Mouse (Mus musculus): ENCODE data around the gene Med24. TPM values are rescaled to one million over a fixed set of nuclear protein-coding genes. Genes with fewer than 3 reads are reported as not detected.
A peak's percentile ranks its signal among the peaks of the same experiment; 100 is the strongest.

Med24 gene
- polyA plus RNA-seq, 1 experiment, result 45.3 TPM

DNA sequence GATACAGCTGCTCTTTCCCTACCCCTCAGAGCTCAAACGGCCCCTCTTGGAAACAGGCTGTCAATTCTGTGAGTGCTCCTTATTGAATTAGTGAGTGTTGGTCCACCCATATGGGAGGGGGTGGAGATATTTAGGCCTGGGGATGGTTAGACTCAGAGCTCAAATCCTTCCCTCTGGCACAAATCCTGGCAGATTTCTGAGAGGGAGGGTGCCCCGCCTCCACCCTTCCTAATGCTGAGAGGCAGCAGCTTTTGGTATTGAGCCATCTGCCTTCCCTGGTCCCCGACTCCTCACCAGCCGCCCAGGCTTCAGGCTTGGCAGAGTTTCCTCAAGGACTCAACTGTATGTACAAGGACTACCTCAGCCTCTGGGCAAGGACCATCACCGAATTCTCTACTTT is 1.9 kb upstream of the Med24 start:
- Histone ChIP-seq H3K27ac (ENCODE audit: insufficient read depth, low read depth, low read length) (0 out of 2 replicates have a peak overlapping the region, but pooled peaks have one; percentile 22), H3K36me3 (ENCODE audit: control insufficient read depth, insufficient read depth, low read length) (no peaks in the 10 kb centered on the region), H3K4me3 (ENCODE audit: insufficient read depth, low read depth, low read length) (no peak overlapping the region), H3K4me1 (ENCODE audit: control insufficient read depth, insufficient read depth, low read length) (peaks cover 7% of the 10 kb centered on the region), H3K27me3 (replicated peaks; ENCODE audit: control insufficient read depth, insufficient read depth, low read length) (no peaks in the 10 kb centered on the region)
- WGBS, result 60% methylated on average over 5 of the region's 5 CpGs
- no peak for TF ChIP-seq POLR2A (IDR thresholded peaks at IDR 0.05; ENCODE audit: low read depth, low read length)
- TF ChIP-seq CTCF (conservative IDR thresholded peaks at IDR 0.05; ENCODE audit: insufficient read depth, insufficient read length, low read depth, low read length), result no peak
- peak; percentile 33 for DNase-seq

DNA sequence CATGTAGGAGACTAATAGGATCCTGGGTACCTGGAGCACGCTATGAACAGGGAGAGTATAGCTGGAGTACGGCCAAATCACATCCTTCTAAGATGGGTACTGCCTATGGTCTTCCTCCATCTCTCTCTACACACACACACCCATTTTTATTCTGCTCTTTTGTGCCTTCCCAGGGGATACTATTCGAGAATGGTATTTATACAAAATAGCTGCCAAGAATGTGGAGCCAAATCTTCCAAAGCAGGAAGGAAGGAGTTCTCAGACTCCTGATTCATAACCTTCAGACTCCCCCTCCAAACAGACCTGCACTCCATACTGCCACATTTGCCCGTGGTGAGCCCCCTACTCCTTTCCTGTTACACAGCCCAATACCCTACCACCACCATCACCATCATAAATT is 1.5 kb upstream of the Med24 start:
- Histone ChIP-seq H3K27ac (ENCODE audit: insufficient read depth, low read depth, low read length) (0 out of 2 replicates have a peak overlapping the region, but pooled peaks have one; percentile 22), H3K4me1 (ENCODE audit: control insufficient read depth, insufficient read depth, low read length) (peaks cover 10% of the 10 kb centered on the region), H3K36me3 (ENCODE audit: control insufficient read depth, insufficient read depth, low read length) (no peaks in the 10 kb centered on the region), H3K4me3 (ENCODE audit: insufficient read depth, low read depth, low read length) (no peak overlapping the region), H3K27me3 (replicated peaks; ENCODE audit: control insufficient read depth, insufficient read depth, low read length) (no peaks in the 10 kb centered on the region)
- TF ChIP-seq CTCF (conservative IDR thresholded peaks at IDR 0.05; ENCODE audit: insufficient read depth, insufficient read length, low read depth, low read length) (no peak), POLR2A (IDR thresholded peaks at IDR 0.05; ENCODE audit: low read depth, low read length) (no peak)
- 60% methylated on average over 4 of the region's 4 CpGs for WGBS
- peak; percentile 33 for DNase-seq

DNA sequence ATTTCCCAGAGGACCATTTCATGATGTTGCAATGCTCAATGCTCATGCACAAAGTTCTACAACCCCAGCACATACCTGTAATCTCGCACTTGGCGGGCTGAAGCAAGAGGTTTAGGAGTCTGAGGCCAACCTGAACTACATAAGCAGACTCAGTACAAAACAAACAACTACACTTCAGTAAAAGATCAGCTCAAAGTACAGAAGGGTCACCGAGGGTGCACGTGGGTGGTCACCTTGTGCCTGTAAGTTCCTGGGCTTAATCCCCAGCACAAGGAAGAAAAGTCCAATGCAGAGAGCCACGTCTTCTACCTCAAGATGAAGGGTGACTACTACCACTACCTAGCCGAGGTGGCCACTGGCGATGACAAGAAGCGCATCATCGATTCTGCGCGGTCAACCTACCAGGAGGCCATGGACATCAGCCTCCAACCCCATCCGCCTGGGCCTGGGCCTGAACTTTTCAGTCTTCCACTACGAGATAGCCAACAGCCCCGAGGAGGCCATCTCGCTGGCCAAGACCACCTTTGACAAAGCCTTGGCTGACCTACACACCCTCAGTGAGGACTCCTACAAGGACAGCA is 3.2 kb downstream of the Med24 start:
- Histone ChIP-seq H3K27me3 (replicated peaks; ENCODE audit: control insufficient read depth, insufficient read depth, low read length) (no peaks in the 10 kb centered on the region), H3K4me1 (ENCODE audit: control insufficient read depth, insufficient read depth, low read length) (peaks cover 19% of the 10 kb centered on the region), H3K36me3 (ENCODE audit: control insufficient read depth, insufficient read depth, low read length) (no peaks in the 10 kb centered on the region), H3K4me3 (ENCODE audit: insufficient read depth, low read depth, low read length) (no peak overlapping the region), H3K27ac (ENCODE audit: insufficient read depth, low read depth, low read length) (no peak overlapping the region; the same call in 1 of the 2 replicates)
- DNase-seq, result peak; percentile 30
- no peak for TF ChIP-seq CTCF (conservative IDR thresholded peaks at IDR 0.05; ENCODE audit: insufficient read depth, insufficient read length, low read depth, low read length)
- no peak for TF ChIP-seq POLR2A (IDR thresholded peaks at IDR 0.05; ENCODE audit: low read depth, low read length)
- WGBS, result 85% methylated on average over 15 of the region's 15 CpGs

GRCm38 (mm10) chr11:98723098-98723497 is 6.1 kb downstream of the Med24 start:
- H3K27ac ChIP-seq (ENCODE audit: insufficient read depth, low read depth, low read length), result no peak overlapping the region
- H3K4me3 ChIP-seq (ENCODE audit: insufficient read depth, low read depth, low read length), result no peak overlapping the region
- peaks cover 12% of the 10 kb centered on the region for H3K4me1 ChIP-seq (ENCODE audit: control insufficient read depth, insufficient read depth, low read length)
- H3K27me3 ChIP-seq (replicated peaks; ENCODE audit: control insufficient read depth, insufficient read depth, low read length), result no peaks in the 10 kb centered on the region
- TF ChIP-seq CTCF (conservative IDR thresholded peaks at IDR 0.05; ENCODE audit: insufficient read depth, insufficient read length, low read depth, low read length) (no peak), POLR2A (IDR thresholded peaks at IDR 0.05; ENCODE audit: low read depth, low read length) (no peak)
- no peaks in the 10 kb centered on the region for H3K36me3 ChIP-seq (ENCODE audit: control insufficient read depth, insufficient read depth, low read length)
- DNase-seq, result peak; percentile 40
- 59% methylated on average over 7 of the region's 7 CpGs for WGBS

GRCm38 (mm10) chr11:98721458-98722226 is 7.6 kb downstream of the Med24 start:
- Histone ChIP-seq H3K36me3 (ENCODE audit: control insufficient read depth, insufficient read depth, low read length) (no peaks in the 10 kb centered on the region), H3K27me3 (replicated peaks; ENCODE audit: control insufficient read depth, insufficient read depth, low read length) (no peaks in the 10 kb centered on the region), H3K4me3 (ENCODE audit: insufficient read depth, low read depth, low read length) (no peak overlapping the region), H3K27ac (ENCODE audit: insufficient read depth, low read depth, low read length) (peak overlapping the region; percentile 44; the same call in 1 of the 2 replicates), H3K4me1 (ENCODE audit: control insufficient read depth, insufficient read depth, low read length) (peaks cover 12% of the 10 kb centered on the region)
- WGBS, result 43% methylated on average over 24 of the region's 24 CpGs
- TF ChIP-seq CTCF (conservative IDR thresholded peaks at IDR 0.05; ENCODE audit: insufficient read depth, insufficient read length, low read depth, low read length), result peak; percentile 41
- no peak for TF ChIP-seq POLR2A (IDR thresholded peaks at IDR 0.05; ENCODE audit: low read depth, low read length)
- DNase-seq, result peak; percentile 85

DNA sequence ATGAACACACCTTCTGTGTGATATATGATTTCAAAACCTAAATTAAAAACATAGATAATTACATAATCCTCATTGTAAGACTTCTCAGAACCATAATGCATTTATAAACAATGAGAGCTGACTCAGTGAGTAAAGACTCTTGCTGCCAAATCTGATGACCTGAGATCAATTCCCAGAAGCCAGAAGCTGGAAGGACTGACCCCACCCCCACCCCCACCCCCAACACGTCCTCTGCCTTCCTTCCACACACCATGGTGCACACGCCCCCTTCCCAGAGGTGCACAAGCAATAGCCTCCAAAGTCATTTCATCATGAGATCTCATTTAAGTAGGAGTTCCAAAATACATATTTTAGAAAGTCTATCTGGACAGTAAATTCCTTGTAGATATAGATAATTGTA is 8.5 kb downstream of the Med24 start:
- 61% methylated on average over 2 of the region's 2 CpGs for WGBS
- Histone ChIP-seq H3K4me3 (ENCODE audit: insufficient read depth, low read depth, low read length) (no peak overlapping the region), H3K4me1 (ENCODE audit: control insufficient read depth, insufficient read depth, low read length) (peaks cover 9% of the 10 kb centered on the region), H3K27ac (ENCODE audit: insufficient read depth, low read depth, low read length) (no peak overlapping the region), H3K27me3 (replicated peaks; ENCODE audit: control insufficient read depth, insufficient read depth, low read length) (no peaks in the 10 kb centered on the region), H3K36me3 (ENCODE audit: control insufficient read depth, insufficient read depth, low read length) (no peaks in the 10 kb centered on the region)
- no peak for DNase-seq
- TF ChIP-seq POLR2A (IDR thresholded peaks at IDR 0.05; ENCODE audit: low read depth, low read length) (no peak), CTCF (conservative IDR thresholded peaks at IDR 0.05; ENCODE audit: insufficient read depth, insufficient read length, low read depth, low read length) (no peak)

- H3K36me3 ChIP-seq (ENCODE audit: control insufficient read depth, insufficient read depth, low read length), result no peaks in the 10 kb centered on the region
Measured at GRCm38 (mm10) chr11:98717904-98718303, 11.3 kb downstream of the Med24 start.

More at GRCm38 (mm10) chr11:98717904-98718303, 11.3 kb downstream of the Med24 start:
- Histone ChIP-seq H3K4me3 (ENCODE audit: insufficient read depth, low read depth, low read length) (no peak overlapping the region), H3K27me3 (replicated peaks; ENCODE audit: control insufficient read depth, insufficient read depth, low read length) (no peaks in the 10 kb centered on the region), H3K27ac (ENCODE audit: insufficient read depth, low read depth, low read length) (no peak overlapping the region), H3K4me1 (ENCODE audit: control insufficient read depth, insufficient read depth, low read length) (peaks cover 9% of the 10 kb centered on the region)
- 14% methylated on average over 13 of the region's 13 CpGs for WGBS
- DNase-seq, result peak; percentile 72
- TF ChIP-seq POLR2A (IDR thresholded peaks at IDR 0.05; ENCODE audit: low read depth, low read length), result no peak
- peak; percentile 73 for TF ChIP-seq CTCF (conservative IDR thresholded peaks at IDR 0.05; ENCODE audit: insufficient read depth, insufficient read length, low read depth, low read length)
